7 mouse cellular contexts compared by ENCODE assay signal in genomic region chr14:54864313-54865036, GRCm38 (mm10). TPM values are rescaled to one million over a fixed set of nuclear protein-coding genes. Genes with fewer than 3 reads are reported as not detected.
A peak's percentile ranks its signal among the peaks of the same experiment; 100 is the strongest.
DNase-seq lines count a peak whose midpoint lies in the region; ATAC-seq and TF ChIP-seq lines count a peak whose summit lies in the region.

No protein-coding gene starts in this region.

- peaks cover 3% of the 10 kb centered on the region for H3K27me3 ChIP-seq in C2C12 (ENCODE audit: control insufficient read depth, insufficient read depth, insufficient read length)
- no peaks in the 10 kb centered on the region for H3K27me3 ChIP-seq in CH12.LX (replicated peaks)
- no peaks in the 10 kb centered on the region for H3K27me3 ChIP-seq in forebrain, embryonic 15.5 days
- H3K27me3 ChIP-seq in liver, embryonic 14.5 days (ENCODE audit: control insufficient read depth, insufficient read depth, low read length), result no peaks in the 10 kb centered on the region
- H3K27me3 ChIP-seq in stomach, embryonic 14.5 days (ENCODE audit: control insufficient read depth, insufficient read depth, low read length), result no peaks in the 10 kb centered on the region

- H3K36me3 ChIP-seq in C2C12 (ENCODE audit: control insufficient read depth, insufficient read depth) (no peaks in the 10 kb centered on the region), CH12.LX (replicated peaks in 1 of 2; ENCODE audit: control insufficient read depth in 1 of 2, insufficient read depth in 1 of 2, low read length in 1 of 2) (no peaks in the 10 kb centered on the region)
- no peaks in the 10 kb centered on the region for H3K36me3 ChIP-seq in forebrain, embryonic 15.5 days
- no peaks in the 10 kb centered on the region for H3K36me3 ChIP-seq in liver, embryonic 14.5 days (replicated peaks; ENCODE audit: control insufficient read depth, insufficient read depth, low read depth)
- no peaks in the 10 kb centered on the region for H3K36me3 ChIP-seq in stomach, embryonic 14.5 days (ENCODE audit: control insufficient read depth, insufficient read depth, low read length)

- WGBS in forebrain, embryonic 15.5 days, result 17% methylated on average over 21 of the region's 21 CpGs
- 12% methylated on average over 21 of the region's 21 CpGs for WGBS in liver, embryonic 14.5 days (ENCODE audit: insufficient replicate concordance)
- WGBS in stomach, embryonic 14.5 days, result 14% methylated on average over 21 of the region's 21 CpGs

- no peaks in the 10 kb centered on the region for H3K79me2 ChIP-seq in C2C12 (ENCODE audit: control insufficient read depth, insufficient read depth)
- no peaks in the 10 kb centered on the region for H3K79me2 ChIP-seq in CH12.LX (replicated peaks; ENCODE audit: control insufficient read depth, extremely low read depth, insufficient read depth, poor library complexity, severe bottlenecking)

- H3K79me3 ChIP-seq in C2C12 (ENCODE audit: low read depth), result no peaks in the 10 kb centered on the region

- TF ChIP-seq CTCF in C2C12 (IDR thresholded peaks at IDR 0.05; ENCODE audit: control insufficient read depth, insufficient read depth, insufficient read length) (no peak), CH12.LX (conservative IDR thresholded peaks at IDR 0.05 in 1 of 2, IDR thresholded peaks at IDR 0.05 in 1 of 2; ENCODE audit: low read depth in 2 of 2, low read length in 2 of 2) (no peak)
- TF ChIP-seq CTCF in liver, embryonic 14.5 days (IDR thresholded peaks at IDR 0.05; ENCODE audit: low read depth), result no peak

- dilution Hi-C loops in CH12.LX (cut with MboI; ENCODE audit: extremely low pct_ligation_motif_present, extremely low pct_unique_long_range_greater_than_20kb, low sequenced_read_pairs), result no loop called here

- peak overlapping the region; percentile 91 for H3K4me2 ChIP-seq in CH12.LX (ENCODE audit: insufficient read depth, low read depth, poor library complexity, severe bottlenecking)
- peak overlapping the region; percentile 77 for H3K4me2 ChIP-seq in forebrain, embryonic 15.5 days (replicated peaks)
- H3K4me2 ChIP-seq in liver, embryonic 14.5 days (ENCODE audit: low read depth), result peak overlapping the region; percentile 96
- peak overlapping the region; percentile 69 for H3K4me2 ChIP-seq in stomach, embryonic 14.5 days (replicated peaks; ENCODE audit: low read depth, low read length)

- peak; percentile 62 for DNase-seq in CH12.LX (ENCODE audit: extremely low read depth)
- DNase-seq in liver, embryonic 14.5 days (ENCODE audit: low read depth in 3 of 3, low spot score in 3 of 3), result no peak
- DNase-seq in urinary bladder, postnatal 4 days (ENCODE audit: low spot score in 2 of 2), result no peak

- H3K4me3 ChIP-seq in C2C12 (ENCODE audit: insufficient read depth, poor library complexity, severe bottlenecking) (peak overlapping the region; percentile 71), CH12.LX (replicated peaks in 1 of 3; ENCODE audit: low read depth in 2 of 3, low read length in 2 of 3, poor library complexity in 1 of 3) (peak overlapping the region; percentile 64 to 89 (median 89))
- H3K4me3 ChIP-seq in forebrain, embryonic 15.5 days, result peak overlapping the region; percentile 99
- H3K4me3 ChIP-seq in liver, embryonic 14.5 days (ENCODE audit: insufficient read depth in 1 of 2, low read depth in 2 of 2, low read length in 2 of 2), result peak overlapping the region; percentile 85 to 93
- H3K4me3 ChIP-seq in stomach, embryonic 14.5 days (ENCODE audit: low read depth, low read length), result peak overlapping the region; percentile 76

- no peak for TF ChIP-seq EP300 in CH12.LX (IDR thresholded peaks at IDR 0.05; ENCODE audit: low read length)
- TF ChIP-seq EP300 in liver, embryonic 14.5 days (IDR thresholded peaks at IDR 0.05; ENCODE audit: low read depth), result no peak

- no peak for TF ChIP-seq RAD21 in CH12.LX (IDR thresholded peaks at IDR 0.05; ENCODE audit: low read depth, low read length)

- H3K9me3 ChIP-seq in CH12.LX (replicated peaks; ENCODE audit: low read length), result no peaks in the 10 kb centered on the region
- H3K9me3 ChIP-seq in forebrain, embryonic 15.5 days, result no peaks in the 10 kb centered on the region
- no peaks in the 10 kb centered on the region for H3K9me3 ChIP-seq in liver, embryonic 14.5 days (ENCODE audit: control insufficient read depth, low read length)
- no peaks in the 10 kb centered on the region for H3K9me3 ChIP-seq in stomach, embryonic 14.5 days (ENCODE audit: control insufficient read depth, low read depth, low read length)

- peak overlapping the region; percentile 37 for H3K27ac ChIP-seq in CH12.LX (ENCODE audit: insufficient read depth, low read depth)
- peak overlapping the region; percentile 73 for H3K27ac ChIP-seq in forebrain, embryonic 15.5 days (replicated peaks)
- no peak overlapping the region for H3K27ac ChIP-seq in liver, embryonic 14.5 days
- H3K27ac ChIP-seq in stomach, embryonic 14.5 days (ENCODE audit: low read length), result peak overlapping the region; percentile 53; the same call in 1 of the 2 replicates

- TF ChIP-seq POLR2A in CH12.LX (IDR thresholded peaks at IDR 0.05; ENCODE audit: low read depth, low read length), result no peak

- in situ Hi-C loops in CH12.LX (cut with MboI; ENCODE audit: low pct_ligation_motif_present, low pct_unique_long_range_greater_than_20kb, low sequenced_read_pairs), result no loop called here

- H3K4me1 ChIP-seq in CH12.LX (ENCODE audit: control insufficient read depth in 1 of 2, insufficient read depth in 2 of 2), result peaks cover 0 to 5% of the 10 kb centered on the region in 2 experiments; a peak in 2 of 4 replicates
- peaks cover 12% of the 10 kb centered on the region for H3K4me1 ChIP-seq in forebrain, embryonic 15.5 days
- no peaks in the 10 kb centered on the region for H3K4me1 ChIP-seq in liver, embryonic 14.5 days (replicated peaks; ENCODE audit: control insufficient read depth in 2 of 2, insufficient read depth in 2 of 2, low read length in 1 of 2)
- H3K4me1 ChIP-seq in stomach, embryonic 14.5 days (ENCODE audit: control insufficient read depth, insufficient read depth, low read length), result no peaks in the 10 kb centered on the region; the same call in 1 of the 2 replicates

- H3K9ac ChIP-seq in CH12.LX (ENCODE audit: insufficient read depth, low read depth), result peak overlapping the region; percentile 51
- peak overlapping the region; percentile 98 for H3K9ac ChIP-seq in forebrain, embryonic 15.5 days (replicated peaks)
- peak overlapping the region; percentile 81 for H3K9ac ChIP-seq in liver, embryonic 14.5 days (replicated peaks)
- peak overlapping the region; percentile 60 for H3K9ac ChIP-seq in stomach, embryonic 14.5 days (replicated peaks; ENCODE audit: low read depth, low read length)

- H3ac ChIP-seq in C2C12 (ENCODE audit: control insufficient read depth, insufficient read length, low read depth), result peak overlapping the region; percentile 78

- no peak for ATAC-seq in forebrain, embryonic 15.5 days (replicated peaks)
- ATAC-seq in liver, embryonic 14.5 days (ENCODE audit: insufficient read depth), result peak; percentile 25
- ATAC-seq in stomach, embryonic 14.5 days (ENCODE audit: insufficient number of reproducible peaks, insufficient read depth, low FRiP score, low read depth), result no peak
- no peak; the same call in 1 of the 2 replicates for ATAC-seq in erythroid progenitor cell, adult 5-6 weeks (replicated peaks; ENCODE audit: low FRiP score, poor library complexity, severe bottlenecking)

RNA-seq across cellular contexts. Expression of gene Homez, which starts 6.3 kb away (rescaled TPM):
- polyA plus RNA-seq in C2C12 (2012; fragmentation: generic; extraction: Trizol) (1.3 TPM), CH12.LX (2012; ENCODE audit: insufficient read length, low read depth) (2.3 and 7.2 TPM in 2 replicates)
- total RNA-seq in CH12.LX (2012; rRNA removed) (2.3 and 3.7 TPM in 2 replicates), CH12.LX (2014; rRNA removed) (3.5 TPM in 2 replicates)
- polyA plus RNA-seq in forebrain, embryonic 15.5 days (2015; fragmentation: Nextera tagmentation; extraction: Ambion mirVana), result 11.1 and 13.5 TPM in 2 replicates
- 0.78 and 0.96 TPM in 2 replicates for polyA plus RNA-seq in liver, embryonic 14.5 days (2012; rRNA removed)
- 1.8 TPM in 2 replicates for polyA plus RNA-seq in liver, embryonic 14.5 days (2014; fragmentation: Nextera tagmentation; extraction: Ambion mirVana)
- polyA plus RNA-seq in stomach, embryonic 14.5 days (2014; fragmentation: Nextera tagmentation; extraction: Ambion mirVana), result 7.9 and 9.2 TPM in 2 replicates
- 4.7 and 5.0 TPM in 2 replicates for total RNA-seq in erythroid progenitor cell, adult 5-6 weeks (2015; ENCODE audit: low replicate concordance)
- total RNA-seq in erythroid progenitor cell, adult 5-6 weeks (2017; ENCODE audit: low replicate concordance), result 0.13 and 1.3 TPM in 2 replicates

RNA-seq across cellular contexts. Expression of gene Ppp1r3e, which starts 12.9 kb away (rescaled TPM):
- polyA plus RNA-seq in C2C12 (2012; fragmentation: generic; extraction: Trizol) (1.1 TPM), CH12.LX (2012; ENCODE audit: insufficient read length, low read depth) (1.2 and 1.4 TPM in 2 replicates)
- total RNA-seq in CH12.LX (2012; rRNA removed) (1.3 and 1.6 TPM in 2 replicates), CH12.LX (2014; rRNA removed) (0.51 and 0.55 TPM in 2 replicates)
- polyA plus RNA-seq in forebrain, embryonic 15.5 days (2015; fragmentation: Nextera tagmentation; extraction: Ambion mirVana), result 1.7 and 2.3 TPM in 2 replicates
- polyA plus RNA-seq in liver, embryonic 14.5 days (2012; rRNA removed), result 1.9 and 2.6 TPM in 2 replicates
- 0.45 and 0.52 TPM in 2 replicates for polyA plus RNA-seq in liver, embryonic 14.5 days (2014; fragmentation: Nextera tagmentation; extraction: Ambion mirVana)
- 2.8 and 2.9 TPM in 2 replicates for polyA plus RNA-seq in stomach, embryonic 14.5 days (2014; fragmentation: Nextera tagmentation; extraction: Ambion mirVana)
- total RNA-seq in erythroid progenitor cell, adult 5-6 weeks (2015; ENCODE audit: low replicate concordance), result 2.2 and 8.8 TPM in 2 replicates
- total RNA-seq in erythroid progenitor cell, adult 5-6 weeks (2017; ENCODE audit: low replicate concordance), result not detected in 2 replicates

RNA-seq across cellular contexts. Expression of gene Bcl2l2, which starts 18.7 kb away (rescaled TPM):
- 16.5 TPM for polyA plus RNA-seq in C2C12 (2012; fragmentation: generic; extraction: Trizol)
- total RNA-seq in CH12.LX (2012; rRNA removed), result 4.8 and 6.2 TPM in 2 replicates
- 0.32 and 0.50 TPM in 2 replicates for total RNA-seq in CH12.LX (2014; rRNA removed)
- 0.46 and 0.76 TPM in 2 replicates for polyA plus RNA-seq in CH12.LX (2012; ENCODE audit: insufficient read length, low read depth)
- polyA plus RNA-seq in forebrain, embryonic 15.5 days (2015; fragmentation: Nextera tagmentation; extraction: Ambion mirVana), result 3.5 and 3.6 TPM in 2 replicates
- polyA plus RNA-seq in liver, embryonic 14.5 days (2012; rRNA removed), result 3.8 and 4.9 TPM in 2 replicates
- polyA plus RNA-seq in liver, embryonic 14.5 days (2014; fragmentation: Nextera tagmentation; extraction: Ambion mirVana), result 0.47 and 0.51 TPM in 2 replicates
- polyA plus RNA-seq in stomach, embryonic 14.5 days (2014; fragmentation: Nextera tagmentation; extraction: Ambion mirVana), result 6.1 and 6.2 TPM in 2 replicates
- 1.7 TPM in 1 of 2 replicates, not detected in the other for total RNA-seq in erythroid progenitor cell, adult 5-6 weeks (2015; ENCODE audit: low replicate concordance)
- total RNA-seq in erythroid progenitor cell, adult 5-6 weeks (2017; ENCODE audit: low replicate concordance), result 1.7 TPM in 1 of 2 replicates, not detected in the other

RNA-seq across cellular contexts. Expression of gene Gm20521, which starts 18.8 kb away (rescaled TPM):
- polyA plus RNA-seq in C2C12 (2012; fragmentation: generic; extraction: Trizol) (0.49 TPM), CH12.LX (2012; ENCODE audit: insufficient read length, low read depth) (not detected in 2 replicates)
- total RNA-seq in CH12.LX (2012; rRNA removed) (0.13 TPM in 1 of 2 replicates, not detected in the other), CH12.LX (2014; rRNA removed) (not detected in 2 replicates)
- 0.14 and 0.15 TPM in 2 replicates for polyA plus RNA-seq in forebrain, embryonic 15.5 days (2015; fragmentation: Nextera tagmentation; extraction: Ambion mirVana)
- 0.03 and 0.06 TPM in 2 replicates for polyA plus RNA-seq in liver, embryonic 14.5 days (2012; rRNA removed)
- polyA plus RNA-seq in liver, embryonic 14.5 days (2014; fragmentation: Nextera tagmentation; extraction: Ambion mirVana), result not detected in 2 replicates
- not detected in 2 replicates for polyA plus RNA-seq in stomach, embryonic 14.5 days (2014; fragmentation: Nextera tagmentation; extraction: Ambion mirVana)
- not detected in 2 replicates for total RNA-seq in erythroid progenitor cell, adult 5-6 weeks (2015; ENCODE audit: low replicate concordance)
- total RNA-seq in erythroid progenitor cell, adult 5-6 weeks (2017; ENCODE audit: low replicate concordance), result not detected in 2 replicates

RNA-seq across cellular contexts. Expression of gene Pabpn1, which starts 27.8 kb away (rescaled TPM):
- 146 TPM for polyA plus RNA-seq in C2C12 (2012; fragmentation: generic; extraction: Trizol)
- total RNA-seq in CH12.LX (2012; rRNA removed), result 56.8 and 73.7 TPM in 2 replicates
- total RNA-seq in CH12.LX (2014; rRNA removed), result 85.5 and 88.0 TPM in 2 replicates
- 275 and 302 TPM in 2 replicates for polyA plus RNA-seq in CH12.LX (2012; ENCODE audit: insufficient read length, low read depth)
- polyA plus RNA-seq in forebrain, embryonic 15.5 days (2015; fragmentation: Nextera tagmentation; extraction: Ambion mirVana), result 163 and 164 TPM in 2 replicates
- polyA plus RNA-seq in liver, embryonic 14.5 days (2012; rRNA removed), result 98.8 and 110 TPM in 2 replicates
- 47.1 and 51.7 TPM in 2 replicates for polyA plus RNA-seq in liver, embryonic 14.5 days (2014; fragmentation: Nextera tagmentation; extraction: Ambion mirVana)
- polyA plus RNA-seq in stomach, embryonic 14.5 days (2014; fragmentation: Nextera tagmentation; extraction: Ambion mirVana), result 136 and 152 TPM in 2 replicates
- total RNA-seq in erythroid progenitor cell, adult 5-6 weeks (2015; ENCODE audit: low replicate concordance), result 49.9 and 68.1 TPM in 2 replicates
- 115 and 120 TPM in 2 replicates for total RNA-seq in erythroid progenitor cell, adult 5-6 weeks (2017; ENCODE audit: low replicate concordance)
